Mouse (Mus musculus): ENCODE measurements around the gene Nos3. TPM values are rescaled to one million over a fixed set of nuclear protein-coding genes. Genes with fewer than 3 reads are reported as not detected.

The Nos3 gene
- polyA plus RNA-seq, 1 experiment: 0.92 TPM

- H3K4me2 ChIP-seq (ENCODE audit: low read depth): no peak overlapping the region
- TF ChIP-seq USF1 (IDR thresholded peaks at IDR 0.05; ENCODE audit: low read depth) (no peak), POLR2AphosphoS2 (IDR thresholded peaks at IDR 0.05; ENCODE audit: insufficient read length, low read depth) (no peak), SRF (IDR thresholded peaks at IDR 0.05; ENCODE audit: control insufficient read depth, insufficient read length, low read depth) (no peak), TCF12 (IDR thresholded peaks at IDR 0.05; ENCODE audit: insufficient read depth, poor library complexity, severe bottlenecking) (no peak), MYOG (IDR thresholded peaks at IDR 0.05; ENCODE audit: control insufficient read depth in 1 of 3, insufficient read depth in 1 of 3, insufficient read length in 2 of 3, low read depth in 2 of 3) (no peak), CEBPB (IDR thresholded peaks at IDR 0.05; ENCODE audit: insufficient read depth, poor library complexity, severe bottlenecking) (no peak), POLR2A (IDR thresholded peaks at IDR 0.05; ENCODE audit: insufficient read length, low read depth) (no peak), MAX (IDR thresholded peaks at IDR 0.05; ENCODE audit: low read depth) (no peak), MYOD1 (IDR thresholded peaks at IDR 0.05; ENCODE audit: control insufficient read depth in 1 of 3, insufficient read length in 2 of 3, low read depth in 2 of 3) (no peak), REST (IDR thresholded peaks at IDR 0.05; ENCODE audit: insufficient read depth, insufficient read length) (no peak), E2F4 (IDR thresholded peaks at IDR 0.05; ENCODE audit: insufficient read depth) (no peak), TCF3 (IDR thresholded peaks at IDR 0.05; ENCODE audit: insufficient read length, low read depth) (no peak)
- H3K79me2 ChIP-seq (ENCODE audit: control insufficient read depth, insufficient read depth): no peaks in the 10 kb centered on the region
- H3K27me3 ChIP-seq (ENCODE audit: control insufficient read depth, insufficient read depth, insufficient read length): peaks cover 20% of the 10 kb centered on the region
- H3K4me3 ChIP-seq: no peak overlapping the region
- no peak overlapping the region for H3ac ChIP-seq (ENCODE audit: control insufficient read depth, insufficient read length)
- H3K36me3 ChIP-seq (ENCODE audit: control insufficient read depth, insufficient read depth): no peaks in the 10 kb centered on the region
Measured at GRCm38 (mm10) chr5:24378700-24379099, 14.1 kb downstream of the Nos3 start.

- Histone ChIP-seq H3K4me2 (ENCODE audit: low read depth) (no peak overlapping the region), H3K79me2 (ENCODE audit: control insufficient read depth, insufficient read depth) (no peaks in the 10 kb centered on the region), H3ac (ENCODE audit: control insufficient read depth, insufficient read length) (no peak overlapping the region), H3K27me3 (ENCODE audit: control insufficient read depth, insufficient read depth, insufficient read length) (peaks cover 20% of the 10 kb centered on the region), H3K36me3 (ENCODE audit: control insufficient read depth, insufficient read depth) (no peaks in the 10 kb centered on the region), H3K4me3 (no peak overlapping the region)
- TF ChIP-seq REST (IDR thresholded peaks at IDR 0.05; ENCODE audit: insufficient read depth, insufficient read length) (no peak), TCF3 (IDR thresholded peaks at IDR 0.05; ENCODE audit: insufficient read length, low read depth) (no peak), TCF12 (IDR thresholded peaks at IDR 0.05; ENCODE audit: insufficient read depth, poor library complexity, severe bottlenecking) (no peak), MYOG (IDR thresholded peaks at IDR 0.05; ENCODE audit: control insufficient read depth in 1 of 3, insufficient read depth in 1 of 3, insufficient read length in 2 of 3, low read depth in 2 of 3) (no peak), USF1 (IDR thresholded peaks at IDR 0.05; ENCODE audit: low read depth) (no peak), MYOD1 (IDR thresholded peaks at IDR 0.05; ENCODE audit: control insufficient read depth in 1 of 3, insufficient read length in 2 of 3, low read depth in 2 of 3) (no peak), E2F4 (IDR thresholded peaks at IDR 0.05; ENCODE audit: insufficient read depth) (no peak)
Measured at GRCm38 (mm10) chr5:24379501-24379900, 14.9 kb downstream of the Nos3 start.

GRCm38 (mm10) chr5:24380499-24380898 is 15.9 kb downstream of the Nos3 start:
- TF ChIP-seq CEBPB (IDR thresholded peaks at IDR 0.05; ENCODE audit: insufficient read depth, poor library complexity, severe bottlenecking) (no peak), POLR2AphosphoS2 (IDR thresholded peaks at IDR 0.05; ENCODE audit: insufficient read length, low read depth) (no peak), POLR2A (IDR thresholded peaks at IDR 0.05; ENCODE audit: insufficient read length, low read depth) (no peak), TCF12 (IDR thresholded peaks at IDR 0.05; ENCODE audit: insufficient read depth, poor library complexity, severe bottlenecking) (no peak), MYOD1 (IDR thresholded peaks at IDR 0.05; ENCODE audit: control insufficient read depth in 1 of 3, insufficient read length in 2 of 3, low read depth in 2 of 3) (no peak), MAX (IDR thresholded peaks at IDR 0.05; ENCODE audit: low read depth) (no peak), TCF3 (IDR thresholded peaks at IDR 0.05; ENCODE audit: insufficient read length, low read depth) (no peak), E2F4 (IDR thresholded peaks at IDR 0.05; ENCODE audit: insufficient read depth) (no peak)
- Histone ChIP-seq H3ac (ENCODE audit: control insufficient read depth, insufficient read length) (no peak overlapping the region), H3K79me2 (ENCODE audit: control insufficient read depth, insufficient read depth) (no peaks in the 10 kb centered on the region), H3K27me3 (ENCODE audit: control insufficient read depth, insufficient read depth, insufficient read length) (peaks cover 20% of the 10 kb centered on the region), H3K4me2 (ENCODE audit: low read depth) (no peak overlapping the region), H3K36me3 (ENCODE audit: control insufficient read depth, insufficient read depth) (no peaks in the 10 kb centered on the region), H3K4me3 (no peak overlapping the region)

GRCm38 (mm10) chr5:24381486-24381885 is 16.9 kb downstream of the Nos3 start:
- no peaks in the 10 kb centered on the region for H3K36me3 ChIP-seq (ENCODE audit: control insufficient read depth, insufficient read depth)
- H3K4me3 ChIP-seq: no peak overlapping the region
- H3K27me3 ChIP-seq (ENCODE audit: control insufficient read depth, insufficient read depth, insufficient read length): peaks cover 20% of the 10 kb centered on the region
- no peak for TF ChIP-seq SRF (IDR thresholded peaks at IDR 0.05; ENCODE audit: control insufficient read depth, insufficient read length, low read depth)
- TF ChIP-seq POLR2A (IDR thresholded peaks at IDR 0.05; ENCODE audit: insufficient read length, low read depth): no peak
- no peak for TF ChIP-seq REST (IDR thresholded peaks at IDR 0.05; ENCODE audit: insufficient read depth, insufficient read length)
- TF ChIP-seq MAX (IDR thresholded peaks at IDR 0.05; ENCODE audit: low read depth): no peak
- TF ChIP-seq TCF3 (IDR thresholded peaks at IDR 0.05; ENCODE audit: insufficient read length, low read depth): no peak
- no peak for TF ChIP-seq POLR2AphosphoS2 (IDR thresholded peaks at IDR 0.05; ENCODE audit: insufficient read length, low read depth)
- TF ChIP-seq MYOD1 (IDR thresholded peaks at IDR 0.05; ENCODE audit: control insufficient read depth in 1 of 3, insufficient read length in 2 of 3, low read depth in 2 of 3): no peak
- no peak for TF ChIP-seq CEBPB (IDR thresholded peaks at IDR 0.05; ENCODE audit: insufficient read depth, poor library complexity, severe bottlenecking)
- TF ChIP-seq MYOG (IDR thresholded peaks at IDR 0.05; ENCODE audit: control insufficient read depth in 1 of 3, insufficient read depth in 1 of 3, insufficient read length in 2 of 3, low read depth in 2 of 3): no peak
- no peak for TF ChIP-seq E2F4 (IDR thresholded peaks at IDR 0.05; ENCODE audit: insufficient read depth)
- no peak for TF ChIP-seq TCF12 (IDR thresholded peaks at IDR 0.05; ENCODE audit: insufficient read depth, poor library complexity, severe bottlenecking)
- no peak for TF ChIP-seq USF1 (IDR thresholded peaks at IDR 0.05; ENCODE audit: low read depth)
- H3ac ChIP-seq (ENCODE audit: control insufficient read depth, insufficient read length): no peak overlapping the region
- no peak overlapping the region for H3K4me2 ChIP-seq (ENCODE audit: low read depth)
- no peaks in the 10 kb centered on the region for H3K79me2 ChIP-seq (ENCODE audit: control insufficient read depth, insufficient read depth)

GRCm38 (mm10) chr5:24381988-24382387 is 17.4 kb downstream of the Nos3 start:
- Histone ChIP-seq H3K79me2 (ENCODE audit: control insufficient read depth, insufficient read depth) (no peaks in the 10 kb centered on the region), H3K4me2 (ENCODE audit: low read depth) (no peak overlapping the region)
- no peak for TF ChIP-seq TCF3 (IDR thresholded peaks at IDR 0.05; ENCODE audit: insufficient read length, low read depth)
- TF ChIP-seq REST (IDR thresholded peaks at IDR 0.05; ENCODE audit: insufficient read depth, insufficient read length): no peak
- no peak for TF ChIP-seq MYOG (IDR thresholded peaks at IDR 0.05; ENCODE audit: control insufficient read depth in 1 of 3, insufficient read depth in 1 of 3, insufficient read length in 2 of 3, low read depth in 2 of 3)
- no peak for TF ChIP-seq POLR2AphosphoS2 (IDR thresholded peaks at IDR 0.05; ENCODE audit: insufficient read length, low read depth)
- no peak for TF ChIP-seq USF1 (IDR thresholded peaks at IDR 0.05; ENCODE audit: low read depth)
- no peak for TF ChIP-seq POLR2A (IDR thresholded peaks at IDR 0.05; ENCODE audit: insufficient read length, low read depth)
- no peak for TF ChIP-seq MAX (IDR thresholded peaks at IDR 0.05; ENCODE audit: low read depth)
- TF ChIP-seq E2F4 (IDR thresholded peaks at IDR 0.05; ENCODE audit: insufficient read depth): no peak
- TF ChIP-seq MYOD1 (IDR thresholded peaks at IDR 0.05; ENCODE audit: control insufficient read depth in 1 of 3, insufficient read length in 2 of 3, low read depth in 2 of 3): no peak
- no peak for TF ChIP-seq CEBPB (IDR thresholded peaks at IDR 0.05; ENCODE audit: insufficient read depth, poor library complexity, severe bottlenecking)
- TF ChIP-seq TCF12 (IDR thresholded peaks at IDR 0.05; ENCODE audit: insufficient read depth, poor library complexity, severe bottlenecking): no peak
- TF ChIP-seq SRF (IDR thresholded peaks at IDR 0.05; ENCODE audit: control insufficient read depth, insufficient read length, low read depth): no peak

More at GRCm38 (mm10) chr5:24381988-24382387, 17.4 kb downstream of the Nos3 start:
- Histone ChIP-seq H3K4me3 (no peak overlapping the region), H3K27me3 (ENCODE audit: control insufficient read depth, insufficient read depth, insufficient read length) (peaks cover 20% of the 10 kb centered on the region), H3K36me3 (ENCODE audit: control insufficient read depth, insufficient read depth) (no peaks in the 10 kb centered on the region), H3ac (ENCODE audit: control insufficient read depth, insufficient read length) (no peak overlapping the region)
